ENCODE assay signal across 30 mouse cellular contexts in genomic region chr4:39967938-39968337, GRCm38 (mm10).
"Had no signal": no experiment of that assay in that cellular context is flagged by ENCODE, and none has a peak within 500 bp of the region (broad histone marks: within the 10 kb centered on the region; RNA-seq: fewer than 3 reads in every experiment).

No protein-coding gene starts in this region.

- H3K36me3 ChIP-seq: limb, embryonic 10.5 days; limb, embryonic 12.5 days; limb, embryonic 13.5 days; limb, embryonic 15.5 days; liver, embryonic 12.5 days; liver, embryonic 13.5 days; liver, embryonic 15.5 days; lung, embryonic 15.5 days; midbrain, embryonic 10.5 days; midbrain, embryonic 12.5 days; midbrain, embryonic 13.5 days; neural tube, embryonic 12.5 days had no signal

- H3K9me3 ChIP-seq: limb, embryonic 10.5 days; limb, embryonic 12.5 days; limb, embryonic 13.5 days; limb, embryonic 15.5 days; liver, embryonic 12.5 days; liver, embryonic 13.5 days; liver, embryonic 15.5 days; lung, embryonic 15.5 days; megakaryocyte, embryonic 14.5 days; midbrain, embryonic 10.5 days; midbrain, embryonic 12.5 days; midbrain, embryonic 13.5 days; neural tube, embryonic 12.5 days had no signal

- H3K27me3 ChIP-seq: limb, embryonic 12.5 days; limb, embryonic 13.5 days; limb, embryonic 15.5 days; liver, embryonic 12.5 days; liver, embryonic 13.5 days; liver, embryonic 15.5 days; lung, embryonic 15.5 days; megakaryocyte, embryonic 14.5 days; midbrain, embryonic 12.5 days; midbrain, embryonic 13.5 days; neural tube, embryonic 12.5 days had no signal

- ATAC-seq: liver, embryonic 12.5 days; liver, postnatal 0 days; lung, postnatal 0 days; midbrain, embryonic 13.5 days; midbrain, embryonic 16.5 days had no signal

- H3K27ac ChIP-seq: left cerebral cortex, adult 2 months; limb, embryonic 10.5 days; limb, embryonic 12.5 days; limb, embryonic 13.5 days; limb, embryonic 15.5 days; liver, embryonic 12.5 days; liver, embryonic 13.5 days; liver, embryonic 14.5 days; liver, embryonic 15.5 days; lung, embryonic 15.5 days; macrophage; midbrain, embryonic 10.5 days; midbrain, embryonic 12.5 days; midbrain, embryonic 13.5 days; neural tube, embryonic 12.5 days had no signal

- H3K4me3 ChIP-seq: left cerebral cortex, adult 2 months; limb, embryonic 10.5 days; limb, embryonic 12.5 days; limb, embryonic 13.5 days; limb, embryonic 15.5 days; liver, embryonic 12.5 days; liver, embryonic 13.5 days; liver, embryonic 15.5 days; lung, embryonic 15.5 days; megakaryocyte, embryonic 14.5 days; midbrain, embryonic 10.5 days; midbrain, embryonic 12.5 days; midbrain, embryonic 13.5 days; myocyte; neural tube, embryonic 12.5 days had no signal

- H3K9ac ChIP-seq: limb, embryonic 12.5 days; limb, embryonic 13.5 days; limb, embryonic 15.5 days; liver, embryonic 12.5 days; liver, embryonic 13.5 days; liver, embryonic 14.5 days; liver, embryonic 15.5 days; liver, postnatal 0 days; lung, embryonic 14.5 days; lung, embryonic 15.5 days; midbrain, embryonic 12.5 days; midbrain, embryonic 13.5 days; neural tube, embryonic 12.5 days had no signal

- DNase-seq: left cerebral cortex, postnatal 4 days; liver; liver, embryonic 13.5 days; liver, postnatal 0 days; lung, adult 18-20 months; lung, embryonic 14.5 days; lung, postnatal 10 days; lung, postnatal 14 days; lung, postnatal 36 days; lung, postnatal 4 days had no signal

- H3K4me2 ChIP-seq: limb, embryonic 12.5 days; limb, embryonic 13.5 days; limb, embryonic 15.5 days; liver, embryonic 11.5 days; liver, embryonic 12.5 days; liver, embryonic 13.5 days; liver, embryonic 15.5 days; lung, embryonic 14.5 days; lung, embryonic 15.5 days; midbrain, embryonic 11.5 days; midbrain, embryonic 12.5 days; midbrain, embryonic 13.5 days; neural tube, embryonic 12.5 days had no signal

- H3K4me1 ChIP-seq: limb, embryonic 10.5 days; limb, embryonic 12.5 days; limb, embryonic 13.5 days; limb, embryonic 15.5 days; liver, embryonic 12.5 days; liver, embryonic 13.5 days; liver, embryonic 15.5 days; lung, embryonic 15.5 days; megakaryocyte, embryonic 14.5 days; midbrain, embryonic 10.5 days; midbrain, embryonic 12.5 days; midbrain, embryonic 13.5 days; neural tube, embryonic 12.5 days had no signal
